Mouse (Mus musculus) CH12.LX (cell line): ENCODE results near the gene Rnf208.

Experiments used
- CHD1 ChIP-seq: IDR thresholded peaks from 2 replicates; pipeline ENCODE4 v1.6.1; 2012; ENCODE audit warnings: low read depth, low read length, improper control_type of control experiment, inconsistent platforms
- CTCF ChIP-seq, 2 experiments: IDR thresholded peaks in 1 of 2; conservative IDR thresholded peaks in 1 of 2; 2 replicates each; pipeline ENCODE4 v1.5.1; 2011 to 2012; ENCODE audit warnings: low read depth in 2 of 2, low read length in 2 of 2, improper control_type of control experiment in 1 of 2, inconsistent platforms in 1 of 2, mild to moderate bottlenecking in 1 of 2, moderate library complexity in 1 of 2
- EP300 ChIP-seq: IDR thresholded peaks from 2 replicates; pipeline ENCODE4 v1.6.1; 2011; ENCODE audit warnings: low read length, improper control_type of control experiment
- IRF4 ChIP-seq: IDR thresholded peaks from 2 replicates; pipeline ENCODE4 v1.6.1; 2014; ENCODE audit warnings: low read depth, mild to moderate bottlenecking, inconsistent platforms, low read length, improper control_type of control experiment
- KAT2A ChIP-seq: IDR thresholded peaks from 2 replicates; pipeline ENCODE4 v1.6.1; 2012; ENCODE audit warnings: low read length, improper control_type of control experiment, inconsistent platforms; ENCODE audit not compliant: insufficient replicate concordance
- MAFK ChIP-seq: IDR thresholded peaks from 2 replicates; pipeline ENCODE4 v1.6.1; 2011; ENCODE audit warnings: low read length, improper control_type of control experiment; ENCODE audit not compliant: insufficient replicate concordance
- MAX ChIP-seq: IDR thresholded peaks from 2 replicates; pipeline ENCODE4 v1.6.1; 2011; ENCODE audit warnings: low read length, improper control_type of control experiment
- POLR2A ChIP-seq: IDR thresholded peaks from 2 replicates; pipeline ENCODE4 v1.6.1; 2011; ENCODE audit warnings: low read depth, mild to moderate bottlenecking, improper control_type of control experiment, low read length
- SMC3 ChIP-seq: IDR thresholded peaks from 2 replicates; pipeline ENCODE4 v1.6.1; 2011; ENCODE audit warnings: low read depth, low read length, improper control_type of control experiment
- TBP ChIP-seq: conservative IDR thresholded peaks from 2 replicates; pipeline ENCODE4 v1.6.1; 2011; ENCODE audit warnings: low read depth, low read length, improper control_type of control experiment
- TCF12 ChIP-seq: IDR thresholded peaks from 2 replicates; pipeline ENCODE4 v1.6.1; 2014; ENCODE audit warnings: low read depth, mild to moderate bottlenecking, inconsistent platforms, low read length, improper control_type of control experiment
- UBTF ChIP-seq: IDR thresholded peaks from 2 replicates; pipeline ENCODE4 v1.6.1; 2012; ENCODE audit warnings: low read depth, mild to moderate bottlenecking, inconsistent platforms, low read length, improper control_type of control experiment, moderate library complexity
- USF1 ChIP-seq: IDR thresholded peaks from 2 replicates; pipeline ENCODE4 v1.6.1; 2014; ENCODE audit warnings: low read depth, mild to moderate bottlenecking, inconsistent platforms, low read length, improper control_type of control experiment
- ZMIZ1 ChIP-seq: IDR thresholded peaks from 2 replicates; pipeline ENCODE4 v1.6.1; 2012; ENCODE audit warnings: low read depth, mild to moderate bottlenecking, inconsistent platforms, low read length, improper control_type of control experiment

DNA sequence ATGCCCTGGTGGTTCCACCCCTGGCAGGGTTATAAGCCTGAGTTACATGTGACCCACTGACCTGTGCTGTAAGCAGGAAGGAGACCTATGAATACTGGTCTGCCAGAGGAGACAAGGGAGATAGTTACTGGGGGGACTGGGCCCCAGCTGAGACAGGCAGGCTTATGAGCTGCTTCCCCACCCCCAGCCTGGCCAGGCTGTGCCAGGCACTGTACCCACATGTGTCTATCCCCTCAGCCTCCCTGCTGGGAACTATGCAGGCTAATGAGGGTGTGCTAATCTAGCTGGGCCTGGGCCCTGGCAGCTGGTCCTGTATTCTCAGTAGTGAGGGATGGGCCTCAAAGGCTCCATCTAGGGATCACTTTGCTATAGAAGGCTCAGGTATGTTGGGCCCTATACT, 25.2 kb downstream of the Rnf208 start:
- TF ChIP-seq MAX (no peak), KAT2A (no peak), CTCF (conservative IDR thresholded peaks at IDR 0.05 in 1 of 2, IDR thresholded peaks at IDR 0.05 in 1 of 2; ENCODE audit: low read depth in 2 of 2, low read length in 2 of 2) (no peak; a peak in 1 of 4 replicates), USF1 (no peak), CHD1 (no peak), TCF12 (no peak), MAFK (no peak), EP300 (no peak), UBTF (no peak), POLR2A (no peak), TBP (no peak), IRF4 (no peak), ZMIZ1 (no peak), SMC3 (no peak)
